Mouse (Mus musculus): ENCODE measurements around the gene Zbtb38.

GRCm38 (mm10) chr9:96716735-96717444 is 35.7 kb downstream of the Zbtb38 start:
- no peak for TF ChIP-seq CEBPB (IDR thresholded peaks at IDR 0.05; ENCODE audit: low read depth)
- no peak for TF ChIP-seq CTCF (IDR thresholded peaks at IDR 0.05; ENCODE audit: control insufficient read depth, insufficient read depth, insufficient read length)
- TF ChIP-seq USF1 (IDR thresholded peaks at IDR 0.05; ENCODE audit: low read depth), result no peak
- TF ChIP-seq MAX (IDR thresholded peaks at IDR 0.05), result no peak
- no peak for TF ChIP-seq FOSL1 (IDR thresholded peaks at IDR 0.05; ENCODE audit: insufficient read depth, low read length, poor library complexity, severe bottlenecking)
- TF ChIP-seq MYOG (IDR thresholded peaks at IDR 0.05; ENCODE audit: control insufficient read depth, extremely low read depth, insufficient read length), result no peak
- TF ChIP-seq MYOD1 (IDR thresholded peaks at IDR 0.05; ENCODE audit: control insufficient read depth, insufficient read length, low read depth), result no peak
